Mouse (Mus musculus) neural tube, embryonic 13.5 days (tissue): ENCODE measurements around the gene Evi2a. TPM values are rescaled to one million over a fixed set of nuclear protein-coding genes. Genes with fewer than 3 reads are reported as not detected.
A peak's percentile ranks its signal among the peaks of the same experiment; 100 is the strongest.

Experiments
- ATAC-seq: fragments of 200-750 bp; cut with Nextera tagmentation; 2 replicates; pipeline ENCODE4 v1.8.0; 2017; ENCODE audit warnings: low read depth, mild to moderate bottlenecking, moderate TSS enrichment, moderate library complexity
- H3K27ac ChIP-seq: fragments of 300-500 bp; sonication (generic); replicated peaks from 2 replicates; pipeline ENCODE4 v1.5.1; 2015; ENCODE audit warnings: moderate library complexity, mild to moderate bottlenecking, inconsistent platforms
- H3K27me3 ChIP-seq: fragments of 300-500 bp; sonication (generic); 2 replicates; pipeline ENCODE4 v1.6.1; 2015; ENCODE audit warnings: mild to moderate bottlenecking, inconsistent platforms
- H3K36me3 ChIP-seq: fragments of 300-500 bp; sonication (generic); 2 replicates; pipeline ENCODE4 v1.6.1; 2015; ENCODE audit warnings: mild to moderate bottlenecking, inconsistent platforms
- H3K4me1 ChIP-seq: fragments of 300-500 bp; sonication (generic); replicated peaks from 2 replicates; pipeline ENCODE4 v1.6.1; 2015; ENCODE audit warnings: inconsistent platforms
- H3K4me2 ChIP-seq: fragments of 300-500 bp; sonication (generic); 2 replicates; pipeline ENCODE4 v1.6.1; 2015; ENCODE audit warnings: inconsistent platforms, mild to moderate bottlenecking, moderate library complexity
- H3K4me3 ChIP-seq: fragments of 300-500 bp; sonication (generic); 2 replicates; pipeline ENCODE4 v1.5.1; 2015; ENCODE audit warnings: mild to moderate bottlenecking, inconsistent platforms
- H3K9ac ChIP-seq: fragments of 300-500 bp; sonication (generic); 2 replicates; pipeline ENCODE4 v1.6.1; 2015; ENCODE audit warnings: moderate library complexity, mild to moderate bottlenecking, inconsistent platforms
- H3K9me3 ChIP-seq: fragments of 300-500 bp; sonication (generic); 2 replicates; pipeline ENCODE4 v1.6.1; 2016; ENCODE audit warnings: inconsistent platforms
- WGBS: fragments of 180-500 bp; shearing (Covaris S2); methylation state at CpG from one replicate; pipeline ENCODE4 v1.1.7; 2015; 5-methylcytosine and 5-hydroxymethylcytosine counted together
- polyA plus RNA-seq: library from polyadenylated mRNA; unstranded; fragments of >200 nt; fragmentation: Nextera tagmentation; extraction: Ambion mirVana; gene quantifications from 2 replicates; pipeline ENCODE4 v1.2.1, GENCODE M21; 2015

The Evi2a gene
- polyA plus RNA-seq, 1 experiment from 2014 or later = 3.8 TPM

DNA sequence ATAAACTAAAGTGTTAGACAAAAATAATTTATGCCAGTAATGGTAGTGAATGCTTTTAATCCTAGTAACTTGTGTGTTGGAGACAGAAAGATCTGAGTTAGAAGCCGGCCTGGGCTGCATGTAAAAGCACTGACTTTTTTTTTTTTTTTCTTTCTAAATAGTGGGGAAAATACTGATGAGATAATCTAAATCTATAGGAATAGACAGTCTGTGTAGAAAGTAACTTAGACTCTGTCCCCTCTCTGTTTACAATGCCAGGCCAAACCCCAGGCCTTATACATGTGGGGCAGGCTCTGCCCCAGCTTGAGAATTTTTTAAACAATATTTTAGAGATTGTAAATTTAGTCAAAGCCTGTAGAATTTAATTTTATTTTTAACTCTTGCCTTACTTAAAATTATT is 7.5 kb downstream of the Evi2a start:
- H3K27ac ChIP-seq = no peak overlapping the region
- H3K9me3 ChIP-seq = no peaks in the 10 kb centered on the region
- no peak overlapping the region for H3K9ac ChIP-seq
- no peaks in the 10 kb centered on the region for H3K27me3 ChIP-seq
- no peaks in the 10 kb centered on the region for H3K4me1 ChIP-seq
- H3K4me3 ChIP-seq = no peak overlapping the region
- ATAC-seq = no peak
- no peak overlapping the region for H3K4me2 ChIP-seq
- 82% methylated on average over 1 of the region's 1 CpGs for WGBS
- 0 out of 2 replicates have a peak, but pooled peaks cover 6% of the 10 kb centered on the region for H3K36me3 ChIP-seq

GRCm38 (mm10) chr11:79521930-79522329 is 8.5 kb downstream of the Evi2a start:
- 0 out of 2 replicates have a peak, but pooled peaks cover 5% of the 10 kb centered on the region for H3K36me3 ChIP-seq
- H3K9ac ChIP-seq = no peak overlapping the region
- no peak overlapping the region for H3K4me2 ChIP-seq
- no peak for ATAC-seq
- no peaks in the 10 kb centered on the region for H3K9me3 ChIP-seq
- no peaks in the 10 kb centered on the region for H3K4me1 ChIP-seq
- H3K27me3 ChIP-seq = no peaks in the 10 kb centered on the region
- no peak overlapping the region for H3K4me3 ChIP-seq
- no peak overlapping the region for H3K27ac ChIP-seq

- Histone ChIP-seq H3K9me3 (no peaks in the 10 kb centered on the region), H3K27ac (no peak overlapping the region), H3K36me3 (0 out of 2 replicates have a peak, but pooled peaks cover 5% of the 10 kb centered on the region), H3K9ac (no peak overlapping the region), H3K27me3 (no peaks in the 10 kb centered on the region), H3K4me2 (no peak overlapping the region), H3K4me3 (no peak overlapping the region), H3K4me1 (no peaks in the 10 kb centered on the region)
- no peak for ATAC-seq
Observed at GRCm38 (mm10) chr11:79520772-79521171, 9.6 kb downstream of the Evi2a start.

DNA sequence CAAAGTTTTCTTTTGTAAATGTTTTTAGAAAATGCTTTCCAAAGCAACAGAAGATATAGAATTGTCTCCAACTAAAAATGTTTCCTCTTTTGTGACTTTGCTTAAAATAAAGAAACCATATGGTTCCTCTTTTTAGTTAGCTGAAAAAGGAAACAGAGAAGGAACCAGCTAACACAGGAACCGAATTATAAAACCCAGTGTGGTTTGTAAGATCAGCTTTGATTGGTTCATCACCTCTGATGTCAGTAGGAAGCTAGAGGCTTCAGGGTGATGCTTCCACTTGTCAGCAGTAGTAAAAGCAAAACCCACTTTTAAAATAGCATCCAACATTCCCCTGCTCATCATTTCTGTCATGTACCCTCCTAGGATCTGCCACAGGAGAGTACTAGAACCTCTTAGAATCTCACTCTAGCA is 10.5 kb downstream of the Evi2a start:
- H3K27ac ChIP-seq = no peak overlapping the region
- WGBS = 85% methylated on average over 1 of the region's 1 CpGs
- ATAC-seq = no peak
- H3K36me3 ChIP-seq = peaks cover 9% of the 10 kb centered on the region; the same call in 1 of the 2 replicates
- H3K4me3 ChIP-seq = no peak overlapping the region
- H3K4me1 ChIP-seq = no peaks in the 10 kb centered on the region
- H3K4me2 ChIP-seq = no peak overlapping the region
- H3K9ac ChIP-seq = no peak overlapping the region
- H3K27me3 ChIP-seq = no peaks in the 10 kb centered on the region
- H3K9me3 ChIP-seq = no peaks in the 10 kb centered on the region

DNA sequence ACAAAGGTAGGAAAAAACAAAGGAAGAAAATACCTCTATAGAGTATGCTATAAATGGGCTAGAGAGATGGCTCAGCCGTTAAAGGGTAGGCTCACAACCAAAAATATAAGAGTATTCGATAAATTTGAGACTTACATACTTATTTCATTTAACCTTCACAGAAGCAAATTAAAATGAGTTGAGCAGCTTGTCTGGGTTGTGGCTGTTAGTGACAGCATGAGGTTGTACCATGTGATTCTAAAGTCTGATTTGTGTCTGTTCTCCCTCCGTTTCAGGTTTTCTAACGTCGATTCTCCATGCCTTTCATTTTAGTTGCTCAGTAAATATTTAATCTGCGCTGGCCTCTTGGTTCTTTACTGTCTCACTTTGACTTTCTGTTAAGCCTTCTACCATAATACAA is 11.1 kb downstream of the Evi2a start:
- ATAC-seq = no peak
- Histone ChIP-seq H3K9ac (no peak overlapping the region), H3K9me3 (no peaks in the 10 kb centered on the region), H3K4me1 (no peaks in the 10 kb centered on the region), H3K27me3 (no peaks in the 10 kb centered on the region), H3K4me2 (no peak overlapping the region), H3K36me3 (peaks cover 9% of the 10 kb centered on the region; the same call in 1 of the 2 replicates), H3K4me3 (no peak overlapping the region), H3K27ac (no peak overlapping the region)
- WGBS = 89% methylated on average over 6 of the region's 6 CpGs

DNA sequence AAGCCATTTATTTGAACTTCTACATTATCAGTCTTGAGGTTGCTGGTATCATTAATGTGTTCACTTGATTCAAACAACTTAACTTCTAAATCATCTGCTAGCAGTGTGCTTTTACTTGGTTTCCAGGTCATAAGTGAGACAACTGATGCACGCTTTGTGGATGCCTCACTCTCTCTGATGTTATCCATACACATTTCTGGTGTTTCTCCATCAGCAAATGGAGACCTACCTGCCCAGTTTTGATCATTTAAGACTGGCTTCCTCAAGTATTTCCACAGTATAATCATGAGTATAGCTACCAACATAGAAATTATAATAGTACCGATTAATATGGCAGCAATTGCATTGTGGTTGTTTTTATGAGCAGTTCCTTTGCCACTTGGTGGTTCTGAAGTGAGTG is 14.6 kb downstream of the Evi2a start:
- 99% methylated on average over 2 of the region's 2 CpGs for WGBS
- H3K27me3 ChIP-seq = no peaks in the 10 kb centered on the region
- no peak overlapping the region for H3K4me2 ChIP-seq
- no peaks in the 10 kb centered on the region for H3K9me3 ChIP-seq
- H3K4me1 ChIP-seq = no peaks in the 10 kb centered on the region
- H3K36me3 ChIP-seq = peaks cover 4% of the 10 kb centered on the region; the same call in 1 of the 2 replicates
- no peak for ATAC-seq
- H3K27ac ChIP-seq = no peak overlapping the region
- H3K4me3 ChIP-seq = no peak overlapping the region
- H3K9ac ChIP-seq = no peak overlapping the region

DNA sequence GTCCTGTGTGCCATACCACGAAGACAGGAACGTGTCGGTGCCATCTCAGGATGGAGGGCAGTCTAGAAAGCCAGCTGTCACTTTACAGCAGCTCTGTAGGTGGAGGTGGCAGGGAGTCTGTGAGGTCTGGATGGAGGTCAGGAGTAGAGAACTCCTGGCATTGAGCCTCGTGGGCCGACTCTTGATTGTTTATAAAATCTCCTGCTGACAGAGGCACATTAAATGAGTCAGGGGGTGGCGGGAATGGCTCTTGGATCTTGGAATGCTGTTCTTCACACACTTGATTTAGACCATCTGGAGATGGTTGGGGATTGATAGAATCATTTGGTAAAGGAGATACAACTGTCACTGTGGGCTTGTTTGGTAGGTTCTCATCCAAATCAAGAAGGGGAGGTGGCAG is 15.1 kb downstream of the Evi2a start:
- 71% methylated on average over 6 of the region's 6 CpGs for WGBS
- no peak overlapping the region for H3K27ac ChIP-seq
- no peaks in the 10 kb centered on the region for H3K27me3 ChIP-seq
- H3K4me3 ChIP-seq = no peak overlapping the region
- no peak overlapping the region for H3K4me2 ChIP-seq
- H3K4me1 ChIP-seq = no peaks in the 10 kb centered on the region
- no peak overlapping the region for H3K9ac ChIP-seq
- no peak for ATAC-seq
- H3K9me3 ChIP-seq = no peaks in the 10 kb centered on the region
- peaks cover 4% of the 10 kb centered on the region; the same call in 1 of the 2 replicates for H3K36me3 ChIP-seq

DNA sequence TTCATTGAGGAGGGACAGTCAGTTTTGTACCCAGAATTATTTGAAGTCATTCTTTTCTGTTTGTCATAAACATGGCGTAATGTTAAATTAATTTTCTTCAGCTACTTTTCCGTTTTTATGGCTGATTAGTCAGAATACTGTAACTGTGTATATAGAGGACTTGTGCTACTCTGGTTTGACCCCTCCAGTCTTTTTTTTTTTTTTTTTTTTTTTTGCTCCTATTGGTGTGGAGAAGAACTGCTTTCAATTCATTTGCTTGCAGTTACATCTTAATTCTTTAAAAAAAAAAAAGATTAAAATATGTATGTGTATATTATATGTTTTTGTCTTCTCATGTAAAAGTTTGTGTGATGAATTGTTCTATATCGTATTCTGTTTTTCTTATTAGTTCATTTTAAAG is 18.4 kb downstream of the Evi2a start:
- H3K4me3 ChIP-seq = no peak overlapping the region
- no peak for ATAC-seq
- no peaks in the 10 kb centered on the region for H3K4me1 ChIP-seq
- no peaks in the 10 kb centered on the region for H3K27me3 ChIP-seq
- no peak overlapping the region for H3K27ac ChIP-seq
- no peak overlapping the region for H3K9ac ChIP-seq
- H3K36me3 ChIP-seq = peaks cover 4% of the 10 kb centered on the region; the same call in 1 of the 2 replicates
- H3K9me3 ChIP-seq = no peaks in the 10 kb centered on the region
- no peak overlapping the region for H3K4me2 ChIP-seq
- 95% methylated on average over 3 of the region's 3 CpGs for WGBS

DNA sequence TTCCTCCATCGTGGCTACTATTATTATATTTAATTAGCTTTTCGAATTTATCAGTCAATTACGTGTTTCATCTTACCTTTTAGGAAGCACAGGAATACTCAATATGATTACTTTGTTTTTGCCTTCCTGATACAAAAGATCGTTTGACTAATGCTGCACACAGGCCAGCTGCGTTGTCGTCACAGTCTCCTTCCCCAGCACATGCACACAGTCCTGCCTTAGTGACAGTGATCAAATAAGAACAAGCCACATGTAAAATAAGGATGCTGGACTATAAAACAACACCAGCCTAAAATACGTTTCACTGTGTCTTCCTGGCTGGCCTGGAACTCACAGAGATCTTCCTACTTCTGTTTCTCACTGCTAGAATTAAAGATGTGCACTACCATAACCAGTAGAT is 25.9 kb downstream of the Evi2a start:
- H3K4me2 ChIP-seq = no peak overlapping the region
- H3K4me1 ChIP-seq = peaks cover 19% of the 10 kb centered on the region
- H3K36me3 ChIP-seq = no peaks in the 10 kb centered on the region
- no peak overlapping the region for H3K4me3 ChIP-seq
- 72% methylated on average over 7 of the region's 7 CpGs for WGBS
- H3K9me3 ChIP-seq = no peaks in the 10 kb centered on the region
- no peak overlapping the region for H3K9ac ChIP-seq
- H3K27ac ChIP-seq = no peak overlapping the region
- no peak for ATAC-seq
- H3K27me3 ChIP-seq = no peaks in the 10 kb centered on the region

GRCm38 (mm10) chr11:79503845-79504244 is 26.6 kb downstream of the Evi2a start, which contains the start of gene Omg:
Gene Omg (minus strand): TSS chr11:79504084.
- Histone ChIP-seq H3K27me3 (no peaks in the 10 kb centered on the region), H3K4me1 (peaks cover 19% of the 10 kb centered on the region), H3K4me2 (no peak within 1 kb of the TSS), H3K9me3 (no peaks in the 10 kb centered on the region), H3K9ac (no peak within 1 kb of the TSS), H3K36me3 (no peaks in the 10 kb centered on the region), H3K4me3 (no peak within 1 kb of the TSS), H3K27ac (no peak within 1 kb of the TSS)
- WGBS = 32% methylated on average over 8 of the region's 8 CpGs
- ATAC-seq = peak; percentile 84

DNA sequence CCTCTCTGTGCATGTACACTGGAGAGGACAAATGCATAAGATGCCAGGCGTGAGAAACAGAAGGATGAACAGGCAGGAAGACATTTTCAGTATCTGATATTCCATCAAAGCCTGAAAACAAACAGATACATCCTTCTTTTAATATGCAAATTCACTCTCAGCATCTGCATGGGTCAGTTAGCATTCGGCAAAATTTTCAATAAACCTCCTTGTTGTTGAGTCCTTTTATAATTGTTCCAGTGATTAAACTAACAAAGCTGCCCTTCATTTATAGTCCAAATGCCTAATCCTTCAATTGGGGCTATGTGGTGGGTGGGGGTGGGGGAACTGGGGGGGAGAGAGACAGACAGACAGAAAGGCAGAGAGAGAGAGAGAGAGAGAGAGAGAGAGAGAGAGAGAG is 27.5 kb downstream of the Evi2a start:
- Histone ChIP-seq H3K4me1 (peaks cover 19% of the 10 kb centered on the region), H3K36me3 (no peaks in the 10 kb centered on the region), H3K9me3 (no peaks in the 10 kb centered on the region), H3K27ac (no peak overlapping the region), H3K4me2 (no peak overlapping the region), H3K27me3 (no peaks in the 10 kb centered on the region), H3K4me3 (no peak overlapping the region), H3K9ac (no peak overlapping the region)
- WGBS = 23% methylated on average over 2 of the region's 2 CpGs
- ATAC-seq = no peak

DNA sequence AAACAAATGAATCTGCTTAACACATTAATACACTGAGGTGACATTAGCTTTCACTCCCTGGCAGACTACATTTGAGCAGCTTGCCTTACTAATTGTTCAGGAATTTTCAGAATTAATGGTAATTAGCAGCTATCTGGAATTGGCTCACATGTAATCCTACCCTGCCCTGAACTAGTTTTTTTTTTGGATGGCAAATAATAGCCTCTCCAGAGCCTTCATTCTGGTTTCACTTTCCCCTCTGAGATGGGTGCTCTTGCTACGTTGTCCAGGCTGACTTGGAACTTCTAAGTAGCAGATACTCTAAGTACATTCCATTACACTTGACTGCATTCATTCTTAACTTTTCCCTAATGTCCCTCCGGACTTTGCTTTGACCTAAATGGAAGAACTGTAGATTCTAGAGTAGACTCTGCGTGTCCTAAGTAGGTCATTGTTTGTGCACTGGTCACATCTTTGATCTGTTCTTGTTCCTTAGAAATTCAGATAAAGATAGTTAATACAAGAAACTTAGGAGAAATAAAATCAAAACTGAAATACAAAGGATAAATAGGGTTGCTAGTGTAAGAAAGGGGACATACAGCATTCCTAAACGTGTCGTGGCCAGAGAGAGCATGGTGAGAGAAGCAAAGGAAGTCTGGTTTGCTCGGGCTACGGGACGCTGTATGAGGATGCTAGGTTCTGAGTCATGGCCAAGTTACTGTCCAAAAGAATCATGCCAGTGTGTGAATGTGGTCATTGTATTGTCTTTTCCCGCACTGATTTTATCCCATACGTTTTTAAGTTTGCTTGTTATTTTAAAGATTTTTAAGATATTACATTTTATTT is 35.2 kb downstream of the Evi2a start:
- no peak overlapping the region for H3K9ac ChIP-seq
- H3K4me1 ChIP-seq = no peaks in the 10 kb centered on the region; the same call in 1 of the 2 replicates
- H3K4me3 ChIP-seq = no peak overlapping the region
- no peak overlapping the region for H3K4me2 ChIP-seq
- no peaks in the 10 kb centered on the region for H3K27me3 ChIP-seq
- H3K9me3 ChIP-seq = no peaks in the 10 kb centered on the region
- peaks cover 14% of the 10 kb centered on the region; the same call in 1 of the 2 replicates for H3K36me3 ChIP-seq
- no peak for ATAC-seq
- H3K27ac ChIP-seq = no peak overlapping the region; the same call in 1 of the 2 replicates
- WGBS = 81% methylated on average over 10 of the region's 10 CpGs

DNA sequence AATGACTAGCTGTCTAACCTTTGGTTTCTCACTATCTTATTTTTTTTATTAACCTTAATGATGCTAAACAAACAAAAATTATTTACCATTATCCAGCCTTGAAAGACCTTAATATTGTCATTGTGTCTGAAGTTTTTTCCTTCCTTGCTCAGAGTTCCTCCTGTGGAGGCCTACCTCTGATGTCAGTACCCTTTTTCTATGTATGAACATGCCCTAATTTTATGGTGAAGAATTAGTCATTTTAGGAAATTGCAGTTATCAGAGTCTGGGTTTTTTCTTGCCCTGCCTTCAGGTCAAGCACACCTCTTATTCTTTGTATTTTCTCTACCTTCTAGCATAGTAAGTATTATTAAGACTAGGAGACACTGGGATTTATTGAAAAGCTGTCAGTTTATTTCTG is 45.7 kb downstream of the Evi2a start:
- ATAC-seq = no peak
- Histone ChIP-seq H3K4me3 (no peak overlapping the region), H3K27me3 (no peaks in the 10 kb centered on the region), H3K36me3 (peaks cover 32% of the 10 kb centered on the region), H3K9ac (no peak overlapping the region), H3K27ac (no peak overlapping the region), H3K4me1 (no peaks in the 10 kb centered on the region), H3K9me3 (no peaks in the 10 kb centered on the region), H3K4me2 (no peak overlapping the region)
